Mouse (Mus musculus) erythroblast, embryonic 14.5 days (primary cell): ENCODE measurements at regions not wholly inside any gene's neighbourhood (a gene's known extent, or its start where the extent isn't known, plus 50 kb on each side); places are given as distances from the start of the nearest gene placed in this dataset.

ENCODE experiments used
- GATA1 ChIP-seq: IDR thresholded peaks from 2 replicates; pipeline ENCODE4 v1.6.1; 2012; ENCODE audit warnings: low read length, inconsistent platforms, mixed read lengths
- TAL1 ChIP-seq: IDR thresholded peaks from 3 replicates; pipeline ENCODE4 v1.6.1; 2012; ENCODE audit warnings: low read length, inconsistent platforms, mixed read lengths

GRCm38 (mm10) chr3:15071030-15071883 is 185.2 kb downstream of the Car2 start:
- TF ChIP-seq GATA1 (no peak), TAL1 (no peak)
